Mouse (Mus musculus) kidney, adult 2 months (tissue): Measurements from ENCODE around the gene Mefv. TPM values are rescaled to one million over a fixed set of nuclear protein-coding genes. Genes with fewer than 3 reads are reported as not detected.
"Not testable (repeated sequence)": the region's sequence is repeated elsewhere in the genome, so short reads cannot be mapped to it uniquely, and the experiment has no call there.

ENCODE experiments used
- DNase-seq: peaks from one replicate; pipeline ENCODE4 v3.0.0; 2021
- H3K27ac ChIP-seq: fragments of 200-500 bp; 2 replicates; pipeline ENCODE4 v1.5.1; 2012; ENCODE audit warnings: low read depth, low read length, control low read depth, inconsistent platforms; ENCODE audit not compliant: insufficient read depth
- H3K27me3 ChIP-seq: fragments of 200-500 bp; replicated peaks from 2 replicates; pipeline ENCODE4 v1.6.1; 2012; ENCODE audit warnings: mild to moderate bottlenecking, moderate library complexity, low read length, inconsistent platforms; ENCODE audit not compliant: control insufficient read depth, insufficient read depth
- H3K36me3 ChIP-seq: fragments of 200-500 bp; 2 replicates; pipeline ENCODE4 v1.6.1; 2012; ENCODE audit warnings: mild to moderate bottlenecking, moderate library complexity, low read length, inconsistent platforms; ENCODE audit not compliant: control insufficient read depth, insufficient read depth
- H3K4me1 ChIP-seq: fragments of 200-500 bp; 2 replicates; pipeline ENCODE4 v1.6.1; 2011; ENCODE audit warnings: low read length; ENCODE audit not compliant: control insufficient read depth, insufficient read depth
- H3K4me3 ChIP-seq: fragments of 200-500 bp; 2 replicates; pipeline ENCODE4 v1.5.1; 2011; ENCODE audit warnings: mild to moderate bottlenecking, low read depth, low read length, control low read depth; ENCODE audit not compliant: insufficient read depth
- CTCF ChIP-seq: fragments of 200-500 bp; conservative IDR thresholded peaks from 2 replicates; pipeline ENCODE4 v1.5.1; 2011; ENCODE audit warnings: low read depth, mild to moderate bottlenecking, control low read depth, low read length, moderate library complexity, mixed read lengths; ENCODE audit not compliant: insufficient read depth, insufficient read length
- POLR2A ChIP-seq: fragments of 200-500 bp; IDR thresholded peaks from one replicate; pipeline ENCODE4 v1.6.1; 2011; ENCODE audit warnings: low read depth, low read length, control low read depth
- WGBS: fragments of 180-500 bp; shearing (Covaris S2); methylation state at CpG from one replicate; pipeline ENCODE4 v1.1.7; 2018; 5-methylcytosine and 5-hydroxymethylcytosine counted together
- polyA plus RNA-seq: library from polyadenylated mRNA; depleted of rRNA; stranded (reverse); fragments of >200 nt; gene quantifications from 2 replicates; pipeline ENCODE4 v1.2.3, GENCODE M21; 2012; rRNA removed

Gene Mefv
- polyA plus RNA-seq, 1 experiment: 0.06 TPM

DNA sequence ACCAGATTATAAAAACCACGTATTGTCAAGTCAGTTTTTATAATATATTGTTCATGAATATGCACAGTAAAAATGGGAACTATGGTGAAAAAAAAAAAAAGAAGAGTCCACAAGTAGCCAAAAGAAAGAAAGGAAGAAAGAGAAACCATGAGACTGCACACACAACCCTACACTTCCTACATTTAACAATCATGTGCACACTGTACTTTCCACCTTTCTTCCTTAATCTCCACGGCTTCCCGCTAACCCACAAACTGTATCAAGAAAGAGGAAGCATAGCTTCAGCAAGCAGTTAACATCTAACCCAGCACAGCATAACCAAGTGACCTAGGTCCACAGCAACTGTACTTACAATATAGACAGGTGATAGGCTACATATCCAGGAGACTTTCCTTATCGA is 14.7 kb upstream of the Mefv start:
- Histone ChIP-seq H3K36me3 (no peaks in the 10 kb centered on the region), H3K27ac (no peak overlapping the region), H3K27me3 (no peaks in the 10 kb centered on the region), H3K4me3 (no peak overlapping the region), H3K4me1 (no peaks in the 10 kb centered on the region)
- WGBS: 75% methylated on average over 4 of the region's 4 CpGs
- no peak for DNase-seq
- TF ChIP-seq CTCF (no peak), POLR2A (no peak)

DNA sequence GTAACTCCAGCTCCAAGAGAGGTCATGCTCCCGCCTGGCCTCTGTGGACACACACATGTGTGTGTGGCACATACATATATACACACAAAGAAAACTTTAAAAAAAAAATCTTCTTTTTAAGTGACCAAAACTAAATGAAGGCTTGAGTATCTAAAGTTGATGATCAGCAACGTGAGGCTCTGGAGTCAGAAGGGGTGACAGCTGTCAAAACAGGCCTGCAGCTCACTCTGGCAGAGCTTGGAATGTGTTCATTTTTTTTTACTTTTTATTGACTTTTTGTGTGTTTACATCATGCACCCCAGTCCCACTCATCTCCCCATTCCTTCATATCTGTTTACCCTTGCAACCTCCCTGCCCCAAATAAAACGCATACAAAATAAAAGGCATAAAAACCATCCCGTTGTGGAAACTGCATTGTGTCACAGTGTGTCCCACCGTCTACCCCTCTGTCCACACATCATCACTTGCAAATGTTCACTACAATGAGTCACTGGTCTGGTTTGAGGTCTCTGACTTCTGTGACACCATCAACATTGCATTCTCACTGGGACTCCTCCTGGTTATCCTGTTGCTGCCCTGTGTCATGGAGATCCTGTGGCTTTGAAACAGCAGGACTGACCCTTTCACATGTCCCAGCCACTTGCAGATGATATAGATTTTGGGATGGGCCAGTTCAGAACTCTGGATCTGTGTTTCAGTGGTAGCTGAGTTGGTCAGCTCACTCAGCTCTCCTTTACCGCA is 10.3 kb upstream of the Mefv start:
- no peak for DNase-seq
- Histone ChIP-seq H3K27me3 (no peaks in the 10 kb centered on the region), H3K4me1 (no peaks in the 10 kb centered on the region), H3K27ac (no peak overlapping the region), H3K36me3 (no peaks in the 10 kb centered on the region), H3K4me3 (no peak overlapping the region)
- WGBS: 78% methylated on average over 6 of the region's 6 CpGs
- TF ChIP-seq POLR2A (no peak), CTCF (no peak)

DNA sequence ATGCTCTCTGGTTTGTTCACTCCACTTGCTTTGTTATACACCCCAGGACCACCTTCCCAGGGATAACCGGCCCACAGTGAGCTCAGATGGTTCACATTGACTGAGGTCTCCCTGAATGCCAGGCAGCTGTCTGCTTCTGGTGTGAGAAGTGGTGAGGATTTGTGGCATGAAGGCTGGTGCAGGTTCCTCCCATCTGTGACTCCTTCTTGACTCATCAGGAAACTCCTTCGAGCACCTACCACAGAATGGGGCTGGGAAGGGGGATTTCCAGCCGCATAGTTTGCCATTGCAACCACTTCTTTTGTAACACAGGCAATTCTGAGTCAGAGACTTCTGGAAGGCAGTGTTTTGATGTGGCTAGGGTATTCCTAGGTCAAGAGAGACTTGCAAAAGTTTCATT is 5.3 kb upstream of the Mefv start:
- Histone ChIP-seq H3K27ac (no peak overlapping the region), H3K4me1 (no peaks in the 10 kb centered on the region), H3K27me3 (no peaks in the 10 kb centered on the region), H3K4me3 (no peak overlapping the region), H3K36me3 (no peaks in the 10 kb centered on the region)
- WGBS: 68% methylated on average over 3 of the region's 3 CpGs
- TF ChIP-seq POLR2A: no peak
- no peak for TF ChIP-seq CTCF
- DNase-seq: no peak

DNA sequence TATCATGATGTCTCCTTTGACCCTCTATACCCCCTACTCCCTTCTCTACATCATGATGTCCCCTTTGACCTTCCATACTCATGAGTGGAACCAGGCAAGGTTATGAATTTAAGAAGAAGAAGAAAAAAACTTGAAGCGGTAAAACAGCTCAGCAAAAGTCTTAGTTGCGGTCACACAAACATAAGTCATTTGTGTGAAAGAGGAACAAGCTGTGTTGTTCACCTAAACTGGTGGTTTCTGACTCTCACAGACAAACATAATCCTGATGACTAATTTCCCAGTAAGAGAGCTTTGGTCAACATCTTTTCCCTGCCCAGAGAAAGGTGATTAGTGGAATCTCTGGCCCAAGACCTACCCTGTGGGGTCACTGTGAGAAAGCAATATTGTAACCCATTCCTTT is 3.2 kb downstream of the Mefv start:
- H3K36me3 ChIP-seq: no peaks in the 10 kb centered on the region
- WGBS: 90% methylated on average over 2 of the region's 2 CpGs
- no peaks in the 10 kb centered on the region for H3K4me1 ChIP-seq
- no peak for TF ChIP-seq POLR2A
- TF ChIP-seq CTCF: no peak
- peak; percentile 3 for DNase-seq
- H3K27ac ChIP-seq: no peak overlapping the region
- H3K27me3 ChIP-seq: no peaks in the 10 kb centered on the region; the same call in 1 of the 2 replicates
- H3K4me3 ChIP-seq: no peak overlapping the region

DNA sequence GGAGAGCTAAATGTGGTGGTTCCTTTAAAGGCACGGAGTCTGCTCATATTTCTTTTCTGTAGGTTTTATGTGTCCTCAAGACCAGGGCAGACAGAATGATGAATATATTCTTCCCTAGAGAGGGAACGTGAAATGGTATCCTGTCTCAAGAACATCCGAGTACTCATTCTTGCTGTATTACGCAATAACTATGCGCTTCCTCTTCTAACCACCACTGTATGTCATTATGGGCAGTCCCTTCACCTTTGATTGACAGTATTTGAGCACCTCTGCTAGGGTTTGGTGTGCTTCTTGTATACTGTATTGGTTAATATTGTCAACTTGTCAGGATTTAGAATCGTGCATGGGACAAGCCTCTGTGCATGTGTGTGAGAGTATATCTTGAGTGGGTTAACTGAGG is 11.2 kb downstream of the Mefv start:
- Histone ChIP-seq H3K27me3 (no peaks in the 10 kb centered on the region), H3K27ac (no peak overlapping the region), H3K4me1 (no peaks in the 10 kb centered on the region), H3K36me3 (no peaks in the 10 kb centered on the region), H3K4me3 (no peak overlapping the region)
- TF ChIP-seq CTCF (no peak), POLR2A (no peak)
- no peak for DNase-seq
- WGBS: 51% methylated on average over 6 of the region's 6 CpGs

DNA sequence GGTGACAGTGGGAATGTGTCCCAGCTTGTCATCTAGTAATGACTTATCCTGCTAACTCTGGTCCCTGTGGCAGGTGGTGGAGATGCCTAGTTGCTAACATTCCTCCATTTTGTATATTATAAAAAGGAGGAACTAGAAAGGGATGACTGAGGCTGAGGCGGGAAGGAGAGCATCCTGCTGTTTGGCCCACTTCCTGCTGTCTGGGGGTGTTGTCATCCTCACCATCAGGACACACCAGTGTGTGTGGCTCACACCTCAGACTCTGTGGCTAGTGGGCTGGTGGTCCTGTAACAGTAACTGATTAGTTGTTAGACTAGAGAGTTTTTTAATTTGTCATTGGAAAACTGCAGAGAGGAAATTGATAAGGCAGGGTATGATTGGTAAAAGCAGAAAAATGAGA is 17.0 kb downstream of the Mefv start:
- no peak for DNase-seq
- H3K4me3 ChIP-seq: no peak overlapping the region
- H3K27me3 ChIP-seq: no peaks in the 10 kb centered on the region
- TF ChIP-seq POLR2A (no peak), CTCF (no peak)
- no peaks in the 10 kb centered on the region for H3K36me3 ChIP-seq
- 77% methylated on average over 1 of the region's 1 CpGs for WGBS
- H3K27ac ChIP-seq: no peak overlapping the region
- no peaks in the 10 kb centered on the region for H3K4me1 ChIP-seq

DNA sequence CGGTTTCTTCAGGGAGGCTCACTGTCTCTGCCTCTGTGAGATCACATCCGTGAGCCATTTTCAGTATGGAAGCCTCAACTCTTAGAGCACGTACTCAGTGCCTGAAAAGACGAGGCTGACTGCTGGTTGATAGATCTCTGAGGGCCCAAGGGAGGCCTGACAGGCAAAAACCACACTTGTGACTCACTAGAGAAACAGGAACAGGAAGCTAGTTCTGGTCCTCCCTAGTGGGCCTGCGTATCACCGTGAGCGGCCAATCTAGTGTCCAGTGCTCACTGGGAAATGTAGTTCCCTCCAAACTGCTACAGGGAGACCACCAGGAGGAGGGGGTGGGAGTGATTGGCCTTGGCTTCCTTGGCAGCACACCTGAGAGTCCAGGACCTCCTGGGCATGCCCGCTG is 18.6 kb downstream of the Mefv start:
- peak; percentile 6 for DNase-seq
- H3K36me3 ChIP-seq: no peaks in the 10 kb centered on the region
- H3K4me1 ChIP-seq: no peaks in the 10 kb centered on the region
- H3K27ac ChIP-seq: no peak overlapping the region
- no peak overlapping the region for H3K4me3 ChIP-seq
- no peaks in the 10 kb centered on the region for H3K27me3 ChIP-seq
- TF ChIP-seq POLR2A (no peak), CTCF (no peak)
- WGBS: 80% methylated on average over 8 of the region's 8 CpGs

DNA sequence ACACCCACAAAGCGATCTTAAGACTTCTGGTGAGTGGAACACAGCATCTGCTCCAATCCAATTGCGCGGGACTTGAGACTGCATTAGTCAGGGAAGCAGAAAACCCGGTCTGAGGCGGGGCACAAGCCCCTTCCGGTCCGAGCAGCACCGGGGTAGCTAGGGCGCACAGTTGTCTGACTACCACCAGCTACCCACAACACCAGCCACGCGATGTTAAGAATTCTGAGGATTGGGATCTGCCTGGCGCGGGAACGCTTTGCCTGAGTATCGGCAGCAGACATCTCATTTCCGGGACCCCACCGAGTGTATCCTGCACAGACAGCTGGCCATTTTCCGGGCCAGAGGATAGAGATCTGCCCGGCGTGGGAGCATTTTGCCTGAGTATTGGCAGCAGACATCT is 28.3 kb downstream of the Mefv start:
- not testable (repeated sequence) for H3K4me1 ChIP-seq, H3K4me3 ChIP-seq, DNase-seq, H3K27ac ChIP-seq, H3K27me3 ChIP-seq, H3K36me3 ChIP-seq
- 58% methylated on average over 20 of the region's 20 CpGs for WGBS

Other genes with a start within 250 kb of the Mefv start
- not detected in 2 replicates for gene Olfr161, start 127.1 kb downstream of the Mefv start, polyA plus RNA-seq
- 4.7 and 5.2 TPM in 2 replicates for gene Zfp263, start 26.0 kb upstream of the Mefv start, polyA plus RNA-seq
- not detected in 2 replicates for gene Olfr15, start 112.8 kb upstream of the Mefv start, polyA plus RNA-seq
- 1.1 and 1.3 TPM in 2 replicates for gene Zfp174, start 129.2 kb upstream of the Mefv start, polyA plus RNA-seq
- gene Naa60, start 154.3 kb upstream of the Mefv start, polyA plus RNA-seq: 69.8 and 73.2 TPM in 2 replicates
- 2.2 and 2.5 TPM in 2 replicates for gene Zfp597, start 166.5 kb upstream of the Mefv start, polyA plus RNA-seq
- gene Gm20695, start 166.6 kb upstream of the Mefv start, polyA plus RNA-seq: not detected in 2 replicates
- 19.5 and 20.7 TPM in 2 replicates for gene 1700037C18Rik, start 190.6 kb upstream of the Mefv start, polyA plus RNA-seq
- 7.3 and 8.3 TPM in 2 replicates for gene Cluap1, start 190.7 kb upstream of the Mefv start, polyA plus RNA-seq